Mouse (Mus musculus): Measurements from ENCODE around the gene Cpeb1.

DNA sequence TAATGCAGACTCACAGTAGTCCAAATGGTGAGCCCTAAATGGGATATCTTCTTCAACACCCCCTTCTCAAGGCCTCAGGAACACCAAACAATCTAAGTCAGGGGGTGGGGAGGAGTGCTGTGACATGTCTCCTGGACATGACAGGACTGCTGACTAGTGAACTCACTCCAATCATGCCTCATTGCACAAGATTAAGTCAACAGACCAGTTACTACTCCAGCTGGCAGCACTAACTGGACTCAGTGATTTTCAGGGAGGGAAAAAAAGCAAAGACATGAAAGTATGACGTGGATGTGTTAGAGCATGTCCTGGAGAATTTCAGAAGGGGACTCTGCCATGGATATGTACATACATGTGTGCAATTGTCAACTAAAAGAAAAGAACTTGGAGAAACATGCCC lies 75.9 kb downstream of the Cpeb1 start:
- TF ChIP-seq CTCF (IDR thresholded peaks at IDR 0.05; ENCODE audit: low read depth) (no peak), EP300 (IDR thresholded peaks at IDR 0.05; ENCODE audit: low read depth) (no peak)

Measured in liver, embryonic 14.5 days (tissue).